Mouse (Mus musculus) T-cell, adult 66 days (primary cell): ENCODE measurements around the gene Vmn1r45. TPM values are rescaled to one million over a fixed set of nuclear protein-coding genes. Genes with fewer than 3 reads are reported as not detected.

ENCODE experiments used
- total RNA-seq, 2 experiments: library from RNA; stranded (reverse); gene quantifications; 3 replicates in 1 of 2; 4 replicates in 1 of 2; pipeline ENCODE4 v1.2.4; 2023

Gene Vmn1r45
- not detected for total RNA-seq

GRCm38 (mm10) chr6:89940498-89940897 is at the start of gene Vmn1r45:
Vmn1r45 (minus strand) TSS chr6:89940598.

GRCm38 (mm10) chr6:89969013-89969412 is 28.6 kb upstream of the Vmn1r45 start, which contains the start of gene Vmn1r46:
Vmn1r46 (plus strand) TSS chr6:89969313.

GRCm38 (mm10) chr6:89883360-89883759 is 57.0 kb downstream of the Vmn1r45 start, which contains the start of gene Vmn1r44:
Vmn1r44 (plus strand) TSS chr6:89883660.

Other genes starting within 250 kb of the Vmn1r45 start
- not detected for gene Vmn1r40, start 233.1 kb downstream of the Vmn1r45 start, total RNA-seq
- gene Vmn1r41, start 199.8 kb downstream of the Vmn1r45 start, total RNA-seq: not detected
- not detected for gene Vmn1r42, start 64.2 kb downstream of the Vmn1r45 start, total RNA-seq
- gene Vmn1r43, start 64.2 kb downstream of the Vmn1r45 start, total RNA-seq: not detected
- not detected for gene Vmn1r44, start 56.9 kb downstream of the Vmn1r45 start, total RNA-seq
- gene Vmn1r46, start 28.7 kb upstream of the Vmn1r45 start, total RNA-seq: not detected
- gene Vmn1r47, start 75.5 kb upstream of the Vmn1r45 start, total RNA-seq: not detected
- not detected for gene Vmn1r48, start 96.2 kb upstream of the Vmn1r45 start, total RNA-seq
- gene Vmn1r49, start 137.9 kb upstream of the Vmn1r45 start, total RNA-seq: not detected
- gene Vmn1r50, start 160.8 kb upstream of the Vmn1r45 start, total RNA-seq: not detected
- not detected for gene Vmn1r51, start 182.0 kb upstream of the Vmn1r45 start, total RNA-seq
- gene Vmn1r52, start 234.2 kb upstream of the Vmn1r45 start, total RNA-seq: not detected